Comparison of ENCODE assay signal across 22 mouse cellular contexts in the genomic region with DNA sequence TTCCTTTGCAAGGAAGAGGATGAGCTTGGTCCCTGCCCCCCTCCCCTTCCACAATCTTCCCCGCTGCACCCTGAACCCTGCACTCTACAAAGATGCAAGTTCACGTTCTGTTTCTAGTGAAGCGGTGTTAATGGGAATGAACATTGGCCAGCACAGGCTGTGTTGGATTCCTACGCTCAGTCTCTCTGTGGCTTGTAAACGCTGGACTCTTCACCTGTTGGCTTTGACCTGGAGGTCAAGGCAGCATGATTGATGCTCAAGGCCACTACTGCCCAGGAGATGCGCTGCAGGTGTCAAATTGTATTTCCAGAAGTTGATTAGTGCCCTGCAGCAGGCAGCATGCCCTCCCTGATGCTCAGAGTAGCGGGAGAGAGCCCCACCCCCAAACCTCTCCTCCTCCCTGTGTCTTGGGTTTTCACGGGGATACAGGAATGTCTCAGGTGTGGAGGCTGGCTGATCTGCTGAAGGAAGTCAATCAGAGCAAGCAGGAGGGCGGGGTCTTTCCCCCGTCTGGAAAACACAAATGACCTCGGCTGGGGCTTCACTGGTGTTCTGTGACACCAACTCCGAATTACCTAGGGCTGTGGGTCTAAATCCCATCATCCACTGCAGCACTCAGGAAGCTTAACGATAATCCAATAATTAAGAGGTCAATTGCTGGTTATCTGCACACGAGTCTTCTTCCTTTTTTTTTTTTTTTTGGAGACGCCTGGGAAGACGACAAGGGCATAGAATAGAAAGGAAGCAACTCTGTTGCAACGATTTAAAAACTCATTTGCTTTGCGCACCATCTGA. TPM values are rescaled to one million over a fixed set of nuclear protein-coding genes. Genes with fewer than 3 reads are reported as not detected.
A peak's percentile ranks its signal among the peaks of the same experiment; 100 is the strongest.
DNase-seq lines count a peak whose midpoint lies in the region; TF ChIP-seq lines count a peak whose summit lies in the region.
"Had no signal": no experiment of that assay in that cellular context is flagged by ENCODE, and none has a peak within 500 bp of the region (broad histone marks: within the 10 kb centered on the region; RNA-seq: fewer than 3 reads in every experiment).

No protein-coding gene starts in this region.

- H3K4me3 ChIP-seq in kidney, adult 2 months (ENCODE audit: insufficient read depth, low read depth, low read length) = no peak overlapping the region
- H3K4me3 ChIP-seq in CH12.LX (replicated peaks in 1 of 3; ENCODE audit: low read depth in 2 of 3, low read length in 2 of 3, poor library complexity in 1 of 3) (no peak overlapping the region), ES-E14 (ENCODE audit: insufficient read depth in 1 of 2, low read depth in 1 of 2, low read length in 2 of 2, poor library complexity in 1 of 2, severe bottlenecking in 1 of 2) (no peak overlapping the region)
- H3K4me3 ChIP-seq: embryonic facial prominence, embryonic 15.5 days; erythroblast, embryonic 14.5 days; forebrain, embryonic 10.5 days; hindbrain, embryonic 15.5 days had no signal

- no peaks in the 10 kb centered on the region for H3K36me3 ChIP-seq in kidney, adult 2 months (ENCODE audit: control insufficient read depth, insufficient read depth, low read length)
- H3K36me3 ChIP-seq in CH12.LX (replicated peaks in 1 of 2; ENCODE audit: control insufficient read depth in 1 of 2, insufficient read depth in 1 of 2, low read length in 1 of 2) (peaks cover 0 to 1% of the 10 kb centered on the region in 2 experiments), ES-E14 (ENCODE audit: control insufficient read depth, insufficient read depth, low read length, poor library complexity, severe bottlenecking) (no peaks in the 10 kb centered on the region)
- H3K36me3 ChIP-seq: embryonic facial prominence, embryonic 15.5 days; forebrain, embryonic 10.5 days; hindbrain, embryonic 15.5 days had no signal

- no peak for TF ChIP-seq CTCF in kidney, adult 2 months (conservative IDR thresholded peaks at IDR 0.05; ENCODE audit: insufficient read depth, insufficient read length, low read depth, low read length)
- TF ChIP-seq CTCF in CH12.LX (conservative IDR thresholded peaks at IDR 0.05 in 1 of 2, IDR thresholded peaks at IDR 0.05 in 1 of 2; ENCODE audit: low read depth in 2 of 2, low read length in 2 of 2) = no peak

- peak; percentile 62 for DNase-seq in kidney, adult 2 months
- no peak for DNase-seq in kidney, postnatal 14 days
- DNase-seq in CH12.LX (ENCODE audit: extremely low read depth) (no peak), ES-E14 (ENCODE audit: low read depth, low spot score) (no peak), adipocyte (ENCODE audit: low spot score) (no peak)
- peak; percentile 66 for DNase-seq in retina, adult 2 months (ENCODE audit: low read depth, low spot score)
- no peak for DNase-seq in ovary, postnatal 10 days (ENCODE audit: low spot score)
- no peak for DNase-seq in thymus, postnatal 0 days (ENCODE audit: low spot score)
- DNase-seq: adrenal gland, postnatal 10 days; cerebellum, adult 11 months; cerebellum, adult 8-10 months; cerebellum, postnatal 14 days; embryo, embryonic 11 days; gastrocnemius, postnatal 36 days; heart, adult 18-20 months had no signal

- H3K27me3 ChIP-seq in kidney, adult 2 months (replicated peaks; ENCODE audit: control insufficient read depth, insufficient read depth, low read length) = no peaks in the 10 kb centered on the region
- H3K27me3 ChIP-seq in CH12.LX (replicated peaks) = no peaks in the 10 kb centered on the region
- H3K27me3 ChIP-seq: embryonic facial prominence, embryonic 15.5 days; hindbrain, embryonic 15.5 days had no signal

- WGBS in kidney, adult 2 months = 50% methylated on average over 18 of the region's 18 CpGs

- TF ChIP-seq POLR2A in kidney, adult 2 months (IDR thresholded peaks at IDR 0.05; ENCODE audit: low read depth, low read length) = no peak
- no peak for TF ChIP-seq POLR2A in CH12.LX (IDR thresholded peaks at IDR 0.05; ENCODE audit: low read depth, low read length)

- H3K27ac ChIP-seq in kidney, adult 2 months (ENCODE audit: insufficient read depth, low read depth, low read length) = no peak overlapping the region
- H3K27ac ChIP-seq in CH12.LX (ENCODE audit: insufficient read depth, low read depth) = no peak overlapping the region
- no peak overlapping the region for H3K27ac ChIP-seq in ES-E14 (ENCODE audit: insufficient read depth, low read depth, low read length, poor library complexity, severe bottlenecking)
- H3K27ac ChIP-seq: embryonic facial prominence, embryonic 15.5 days; forebrain, embryonic 10.5 days; hindbrain, embryonic 15.5 days had no signal

- in situ Hi-C loops in CH12.LX (cut with MboI; ENCODE audit: low pct_ligation_motif_present, low pct_unique_long_range_greater_than_20kb, low sequenced_read_pairs) = loop anchor here (5.0 to 25.0 kb wide), 2 partner anchors 158 to 903 kb away; a partner anchor contains a TSS
- in situ Hi-C loops in ES-E14 (cut with MboI; ENCODE audit: low sequenced_read_pairs in 2 of 2, unreplicated experiment in 2 of 2) = no loop called here

- no peak for TF ChIP-seq EP300 in CH12.LX (IDR thresholded peaks at IDR 0.05; ENCODE audit: low read length)

- dilution Hi-C loops in CH12.LX (cut with MboI; ENCODE audit: extremely low pct_ligation_motif_present, extremely low pct_unique_long_range_greater_than_20kb, low sequenced_read_pairs) = no loop called here

- TF ChIP-seq RAD21 in CH12.LX (IDR thresholded peaks at IDR 0.05; ENCODE audit: low read depth, low read length) = no peak

- H3K4me2 ChIP-seq in CH12.LX (ENCODE audit: insufficient read depth, low read depth, poor library complexity, severe bottlenecking) = peak overlapping the region; percentile 64; the same call in 1 of the 2 replicates
- H3K4me2 ChIP-seq: embryonic facial prominence, embryonic 15.5 days; heart, embryonic 11.5 days; hindbrain, embryonic 15.5 days had no signal

- no peak overlapping the region for H3K9ac ChIP-seq in CH12.LX (ENCODE audit: insufficient read depth, low read depth)
- no peak overlapping the region for H3K9ac ChIP-seq in ES-E14 (ENCODE audit: insufficient read depth, low read depth, low read length, poor library complexity, severe bottlenecking)
- H3K9ac ChIP-seq: embryonic facial prominence, embryonic 15.5 days; hindbrain, embryonic 15.5 days had no signal

- no peaks in the 10 kb centered on the region for H3K4me1 ChIP-seq in kidney, adult 2 months (ENCODE audit: control insufficient read depth, insufficient read depth, low read length)
- H3K4me1 ChIP-seq in CH12.LX (ENCODE audit: control insufficient read depth in 1 of 2, insufficient read depth in 2 of 2) (peaks cover 3 to 36% of the 10 kb centered on the region in 2 experiments; a peak in 2 of 4 replicates), ES-E14 (ENCODE audit: control insufficient read depth in 2 of 2, insufficient read depth in 2 of 2, low read length in 2 of 2, poor library complexity in 1 of 2) (peaks cover 0 to 3% of the 10 kb centered on the region in 2 experiments; a peak in 1 of 4 replicates)
- H3K4me1 ChIP-seq: embryonic facial prominence, embryonic 15.5 days; hindbrain, embryonic 15.5 days had no signal

- H3K9me3 ChIP-seq in CH12.LX (replicated peaks; ENCODE audit: low read length) (peaks cover 1% of the 10 kb centered on the region), ES-E14 (ENCODE audit: control insufficient read depth, insufficient read depth, low read depth, low read length) (no peaks in the 10 kb centered on the region)
- H3K9me3 ChIP-seq: hindbrain, embryonic 15.5 days had no signal

- no peaks in the 10 kb centered on the region for H3K79me2 ChIP-seq in CH12.LX (replicated peaks; ENCODE audit: control insufficient read depth, extremely low read depth, insufficient read depth, poor library complexity, severe bottlenecking)

TF ChIP-seq in CH12.LX, 34 proteins besides CTCF, POLR2A, EP300 and RAD21:
- TF ChIP-seq NRF1 (IDR thresholded peaks at IDR 0.05; ENCODE audit: low read depth, low read length) = no peak
- TF ChIP-seq ZNF384 (IDR thresholded peaks at IDR 0.05; ENCODE audit: low read depth, low read length) = peak; percentile 47; the same call in 1 of the 2 replicates

TF ChIP-seq in ES-E14, 5 proteins besides CTCF, POLR2A, EP300 and RAD21:
- TF ChIP-seq ZNF384 (IDR thresholded peaks at IDR 0.05; ENCODE audit: low read depth, low read length) = 0 out of 2 replicates have a peak, but pooled peaks have one; percentile 18
- TF ChIP-seq MAFK (IDR thresholded peaks at IDR 0.05; ENCODE audit: insufficient read depth, low read depth, low read length) = no peak

RNA-seq across cellular contexts. Expression of a gene that starts 18.6 kb away (rescaled TPM):
- 0.03 TPM in 1 of 2 replicates, not detected in the other for polyA plus RNA-seq in kidney, adult 2 months (2012; rRNA removed)
- total RNA-seq in CH12.LX (2012; rRNA removed) (0.38 TPM in 1 of 2 replicates, not detected in the other), CH12.LX (2014; rRNA removed) (0.09 TPM in 1 of 2 replicates, not detected in the other), ES-E14 (2012; rRNA removed) (0.26 and 0.31 TPM in 2 replicates)
- polyA plus RNA-seq in CH12.LX (2012; ENCODE audit: insufficient read length, low read depth) = 0.13 and 0.16 TPM in 2 replicates
- polyA plus RNA-seq in thymus, postnatal 0 days (2015; fragmentation: Nextera tagmentation; extraction: Ambion mirVana) = not detected in 2 replicates
- total RNA-seq: common myeloid progenitor, adult 5-6 weeks had no signal
- polyA plus RNA-seq: erythroblast, embryonic 14.5 days; Patski had no signal

RNA-seq across cellular contexts. Expression of a gene that starts 33.9 kb away (rescaled TPM):
- polyA plus RNA-seq in kidney, adult 2 months (2012; rRNA removed) = 5.0 and 6.6 TPM in 2 replicates
- total RNA-seq in CH12.LX (2012; rRNA removed) (44.6 and 56.0 TPM in 2 replicates), CH12.LX (2014; rRNA removed) (77.4 and 95.6 TPM in 2 replicates), ES-E14 (2012; rRNA removed) (30.0 and 35.9 TPM in 2 replicates)
- 63.5 and 67.2 TPM in 2 replicates for polyA plus RNA-seq in CH12.LX (2012; ENCODE audit: insufficient read length, low read depth)
- 17.9 and 18.5 TPM in 2 replicates for polyA plus RNA-seq in thymus, postnatal 0 days (2015; fragmentation: Nextera tagmentation; extraction: Ambion mirVana)

Comparison
In these comparisons a context has a peak if more than half of its experiments do, and no peak if none do; other contexts are left out.
1. DNase-seq: peak in kidney, adult 2 months (single experiment) and retina, adult 2 months (single experiment); none in kidney, postnatal 14 days (single experiment), CH12.LX (single experiment), ES-E14 (single experiment), ovary, postnatal 10 days (single experiment), adipocyte (single experiment) and thymus, postnatal 0 days (single experiment).